Mouse (Mus musculus) heart, postnatal 4 days (tissue): ENCODE data around the gene Trmt11. TPM values are rescaled to one million over a fixed set of nuclear protein-coding genes. Genes with fewer than 3 reads are reported as not detected.
"Not testable (repeated sequence)": the region's sequence is repeated elsewhere in the genome, so short reads cannot be mapped to it uniquely, and the experiment has no call there.

ENCODE experiments used
- DNase-seq: peaks from one replicate; pipeline ENCODE4 v3.0.0; 2021
- total RNA-seq, 2 experiments: library from RNA; stranded (reverse); gene quantifications; 2 replicates each; pipeline ENCODE4 v1.2.3; 2021

Trmt11 gene
- total RNA-seq: 1 to 10 TPM; 7.3 to 7.4 TPM

- DNase-seq: peak; percentile 93
Observed at GRCm38 (mm10) chr10:30600542-30600966, at the start of gene Trmt11. TSS of gene Trmt11 (minus strand) at chr10:30600749.

GRCm38 (mm10) chr10:30647681-30648080 is 47.1 kb upstream of the Trmt11 start:
- no peak for DNase-seq

GRCm38 (mm10) chr10:30638216-30638615 is 37.7 kb upstream of the Trmt11 start:
- DNase-seq: no peak

GRCm38 (mm10) chr10:30636474-30637154 is 36.1 kb upstream of the Trmt11 start:
- DNase-seq: not testable (repeated sequence)

GRCm38 (mm10) chr10:30632718-30633117 is 32.2 kb upstream of the Trmt11 start:
- no peak for DNase-seq

- no peak for DNase-seq
Observed at GRCm38 (mm10) chr10:30629977-30630376, 29.4 kb upstream of the Trmt11 start.

- no peak for DNase-seq
Observed at GRCm38 (mm10) chr10:30629513-30629912, 29.0 kb upstream of the Trmt11 start, which contains the start of gene Hint3. TSS of gene Hint3 (minus strand) at chr10:30629632.

- DNase-seq: not testable (repeated sequence)
Observed at GRCm38 (mm10) chr10:30628444-30628843, 27.9 kb upstream of the Trmt11 start.

- no peak for DNase-seq
Observed at GRCm38 (mm10) chr10:30627548-30627947, 27.0 kb upstream of the Trmt11 start.

GRCm38 (mm10) chr10:30624161-30625019 is 23.8 kb upstream of the Trmt11 start:
- no peak for DNase-seq

- no peak for DNase-seq
Observed at GRCm38 (mm10) chr10:30622928-30623327, 22.4 kb upstream of the Trmt11 start.

GRCm38 (mm10) chr10:30618918-30619210 is 18.3 kb upstream of the Trmt11 start:
- no peak for DNase-seq

- peak; percentile 99 for DNase-seq
Observed at GRCm38 (mm10) chr10:30618091-30618917, 17.8 kb upstream of the Trmt11 start.

- no peak for DNase-seq
Observed at GRCm38 (mm10) chr10:30613039-30613438, 12.5 kb upstream of the Trmt11 start.

- no peak for DNase-seq
Observed at GRCm38 (mm10) chr10:30609614-30610013, 9.1 kb upstream of the Trmt11 start.

- DNase-seq: no peak
Observed at GRCm38 (mm10) chr10:30608109-30608508, 7.6 kb upstream of the Trmt11 start.

GRCm38 (mm10) chr10:30600094-30600534 is 435 bp downstream of the Trmt11 start:
- DNase-seq: no peak

- DNase-seq: no peak
Observed at GRCm38 (mm10) chr10:30587037-30587436, 13.5 kb downstream of the Trmt11 start.

GRCm38 (mm10) chr10:30585691-30586090 is 14.9 kb downstream of the Trmt11 start:
- DNase-seq: no peak

- DNase-seq: no peak
Observed at GRCm38 (mm10) chr10:30577670-30578280, 22.8 kb downstream of the Trmt11 start.

- no peak for DNase-seq
Observed at GRCm38 (mm10) chr10:30566364-30566763, 34.2 kb downstream of the Trmt11 start.

GRCm38 (mm10) chr10:30564651-30565050 is 35.9 kb downstream of the Trmt11 start:
- DNase-seq: no peak
